Mouse (Mus musculus) bone marrow, adult 2 months (tissue): ENCODE measurements at regions not wholly inside any gene's neighbourhood (a gene's known extent, or its start where the extent isn't known, plus 50 kb on each side); places are given as distances from the start of the nearest gene placed in this dataset.

Experiments used
- CTCF ChIP-seq: fragments of 200-500 bp; IDR thresholded peaks from 2 replicates; pipeline ENCODE4 v1.5.1; 2011; ENCODE audit warnings: low read length, control low read depth; ENCODE audit not compliant: control insufficient read depth, insufficient read depth
- POLR2A ChIP-seq: fragments of 200-500 bp; IDR thresholded peaks from 2 replicates; pipeline ENCODE4 v1.6.1; 2011; ENCODE audit warnings: low read depth, mild to moderate bottlenecking, control low read depth, low read length, borderline replicate concordance; ENCODE audit not compliant: control insufficient read depth

DNA sequence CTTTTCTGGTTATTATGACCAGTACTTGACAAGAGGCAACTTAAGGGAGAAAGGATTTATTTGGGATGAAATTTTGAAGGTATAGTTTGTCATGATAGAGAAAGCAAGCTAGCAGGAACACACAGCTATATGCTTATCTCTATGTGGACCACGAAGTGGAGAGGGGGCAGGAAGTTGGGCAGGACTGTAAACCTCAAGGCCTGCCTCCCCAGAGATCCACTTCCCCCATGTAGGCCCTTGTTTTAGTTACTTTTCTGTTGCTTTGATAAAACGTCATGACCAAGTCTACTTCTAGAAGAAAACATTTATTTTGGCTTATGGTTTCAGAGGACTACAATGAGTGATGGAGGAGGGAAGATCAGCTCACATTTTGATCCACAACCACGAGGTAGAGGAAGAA, 90.3 kb upstream of the Id2 start:
- no peak for TF ChIP-seq POLR2A
- no peak for TF ChIP-seq CTCF
